Comparison of ENCODE assay signal across 29 mouse cellular contexts in the genomic region with DNA sequence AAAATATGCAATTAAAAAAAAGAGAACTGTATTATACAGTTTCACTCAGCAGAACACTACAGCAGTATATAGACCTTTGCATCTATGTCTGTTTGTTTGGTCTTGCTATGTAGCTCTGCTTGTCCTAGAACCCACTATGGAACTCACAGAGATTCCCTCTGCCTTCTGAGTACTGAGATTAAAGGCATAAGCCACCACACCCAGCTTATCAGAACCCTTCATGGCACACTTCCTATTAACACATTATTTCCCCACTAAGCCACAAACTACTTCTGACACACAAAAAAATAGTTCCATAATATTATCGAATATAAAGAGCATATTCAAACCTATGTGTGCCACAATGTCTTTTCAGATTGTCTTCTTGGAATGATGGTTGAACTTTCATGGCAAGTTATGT. TPM values are rescaled to one million over a fixed set of nuclear protein-coding genes. Genes with fewer than 3 reads are reported as not detected.
A peak's percentile ranks its signal among the peaks of the same experiment; 100 is the strongest.
DNase-seq lines count a peak whose midpoint lies in the region; ATAC-seq and TF ChIP-seq lines count a peak whose summit lies in the region.
"Had no signal": no experiment of that assay in that cellular context is flagged by ENCODE, and none has a peak within 500 bp of the region (broad histone marks: within the 10 kb centered on the region; RNA-seq: fewer than 3 reads in every experiment).

No protein-coding gene starts in this region.

- no peak; a peak in 1 of 4 replicates for TF ChIP-seq EP300 in MEL (IDR thresholded peaks at IDR 0.05; ENCODE audit: low read depth in 1 of 2, low read length in 2 of 2)

- H3K9me3 ChIP-seq in MEL (replicated peaks; ENCODE audit: insufficient read depth, low read length): no peaks in the 10 kb centered on the region
- H3K9me3 ChIP-seq in liver, embryonic 12.5 days (replicated peaks): no peaks in the 10 kb centered on the region
- H3K9me3 ChIP-seq in neural tube, embryonic 15.5 days (replicated peaks): no peaks in the 10 kb centered on the region
- H3K9me3 ChIP-seq: embryonic facial prominence, embryonic 13.5 days; embryonic facial prominence, embryonic 15.5 days; forebrain, embryonic 10.5 days; forebrain, embryonic 12.5 days; G1E had no signal

- WGBS in liver, embryonic 12.5 days (ENCODE audit: insufficient replicate concordance): 55% methylated on average over 1 of the region's 1 CpGs
- 94% methylated on average over 1 of the region's 1 CpGs for WGBS in neural tube, embryonic 15.5 days

- no peaks in the 10 kb centered on the region for H3K79me2 ChIP-seq in MEL (ENCODE audit: control insufficient read depth, insufficient read depth, low read length, poor library complexity)

- intact Hi-C loops in heart, postnatal 14 days (cut with DNase I): no loop called here

- no peak for TF ChIP-seq POLR2A in MEL (IDR thresholded peaks at IDR 0.05; ENCODE audit: control insufficient read depth in 1 of 2, insufficient read depth in 1 of 2, low read depth in 1 of 2, low read length in 2 of 2, poor library complexity in 1 of 2)

- ATAC-seq in common myeloid progenitor, adult 5-6 weeks (replicated peaks; ENCODE audit: low read depth, poor library complexity, severe bottlenecking): peak; percentile 63
- 0 out of 2 replicates have a peak, but pooled peaks have one; percentile 30 for ATAC-seq in megakaryocyte-erythroid progenitor cell, adult 5-6 weeks (replicated peaks; ENCODE audit: low FRiP score, low TSS enrichment, poor library complexity, severe bottlenecking)
- ATAC-seq in liver, embryonic 12.5 days: no peak
- ATAC-seq in neural tube, embryonic 15.5 days (ENCODE audit: low FRiP score): no peak
- ATAC-seq: activated CD4-positive, CD25-positive, alpha-beta regulatory T cell, adult 4 months; CD4-positive, CD25-positive, alpha-beta regulatory T cell, adult 4 months; forebrain, embryonic 14.5 days; forebrain, embryonic 16.5 days; Patski had no signal

- no peak overlapping the region for H3K4me3 ChIP-seq in MEL (ENCODE audit: control insufficient read depth in 1 of 2, insufficient read depth in 1 of 2, low read depth in 2 of 2, low read length in 2 of 2)
- no peak overlapping the region for H3K4me3 ChIP-seq in liver, embryonic 12.5 days
- no peak overlapping the region for H3K4me3 ChIP-seq in neural tube, embryonic 15.5 days (replicated peaks)
- H3K4me3 ChIP-seq: embryonic facial prominence, embryonic 13.5 days; embryonic facial prominence, embryonic 15.5 days; erythroblast, embryonic 14.5 days; forebrain, embryonic 10.5 days; forebrain, embryonic 12.5 days had no signal

- TF ChIP-seq CTCF in MEL (IDR thresholded peaks at IDR 0.05 in 2 of 3, conservative IDR thresholded peaks at IDR 0.05 in 1 of 3; ENCODE audit: control insufficient read depth in 1 of 3, insufficient read depth in 1 of 3, low read depth in 2 of 3, low read length in 3 of 3, poor library complexity in 1 of 3, severe bottlenecking in 1 of 3): no peak

- no peak overlapping the region for H3K4me2 ChIP-seq in liver, embryonic 12.5 days
- no peak overlapping the region for H3K4me2 ChIP-seq in neural tube, embryonic 15.5 days
- H3K4me2 ChIP-seq: embryonic facial prominence, embryonic 13.5 days; embryonic facial prominence, embryonic 15.5 days; forebrain, embryonic 12.5 days had no signal

- no peaks in the 10 kb centered on the region for H3K4me1 ChIP-seq in MEL (ENCODE audit: control insufficient read depth in 1 of 2, insufficient read depth in 2 of 2, low read length in 2 of 2)
- peaks cover 5% of the 10 kb centered on the region for H3K4me1 ChIP-seq in liver, embryonic 12.5 days
- H3K4me1 ChIP-seq in neural tube, embryonic 15.5 days: no peaks in the 10 kb centered on the region
- H3K4me1 ChIP-seq: embryonic facial prominence, embryonic 13.5 days; embryonic facial prominence, embryonic 15.5 days; forebrain, embryonic 10.5 days; forebrain, embryonic 12.5 days had no signal

- H3K27me3 ChIP-seq in MEL (ENCODE audit: control insufficient read depth in 1 of 2, insufficient read depth in 2 of 2, low read length in 2 of 2): peaks cover 1 to 4% of the 10 kb centered on the region in 2 experiments; a peak in 3 of 4 replicates
- H3K27me3 ChIP-seq in liver, embryonic 12.5 days (replicated peaks): peaks cover 12% of the 10 kb centered on the region; the same call in 1 of the 2 replicates
- H3K27me3 ChIP-seq in neural tube, embryonic 15.5 days (replicated peaks): no peaks in the 10 kb centered on the region
- H3K27me3 ChIP-seq: embryonic facial prominence, embryonic 13.5 days; embryonic facial prominence, embryonic 15.5 days; forebrain, embryonic 12.5 days; Patski had no signal

- H3K9ac ChIP-seq in MEL (ENCODE audit: control insufficient read depth, low read depth, low read length, poor library complexity, severe bottlenecking): no peak overlapping the region
- no peak overlapping the region for H3K9ac ChIP-seq in liver, embryonic 12.5 days
- H3K9ac ChIP-seq in neural tube, embryonic 15.5 days (replicated peaks): no peak overlapping the region
- H3K9ac ChIP-seq: embryonic facial prominence, embryonic 13.5 days; embryonic facial prominence, embryonic 15.5 days; forebrain, embryonic 12.5 days had no signal

- no peak for TF ChIP-seq RAD21 in MEL (IDR thresholded peaks at IDR 0.05; ENCODE audit: low read depth, low read length)

- peaks cover 0 to 4% of the 10 kb centered on the region in 2 experiments; a peak in 1 of 4 replicates for H3K36me3 ChIP-seq in MEL (ENCODE audit: control insufficient read depth in 1 of 2, insufficient read depth in 2 of 2, low read length in 2 of 2)
- no peaks in the 10 kb centered on the region for H3K36me3 ChIP-seq in liver, embryonic 12.5 days
- no peaks in the 10 kb centered on the region for H3K36me3 ChIP-seq in neural tube, embryonic 15.5 days
- H3K36me3 ChIP-seq: embryonic facial prominence, embryonic 13.5 days; embryonic facial prominence, embryonic 15.5 days; forebrain, embryonic 10.5 days; forebrain, embryonic 12.5 days; G1E had no signal

- DNase-seq in MEL (ENCODE audit: low read depth, low spot score): peak; percentile 23
- no peak for DNase-seq in heart, postnatal 14 days
- DNase-seq: adrenal gland, adult 8-10 months; adrenal gland, postnatal 14 days; adrenal gland, postnatal 36 days; B cell, adult 2 months; cerebellum, adult 11-12 months; cerebellum, adult 2 months; cerebellum, adult 9-10 months; cerebellum, postnatal 10 days; cerebellum, postnatal 25 days; embryo, embryonic 11 days had no signal

- no peak overlapping the region for H3K27ac ChIP-seq in MEL (ENCODE audit: control insufficient read depth, low read depth, low read length)
- no peak overlapping the region for H3K27ac ChIP-seq in liver, embryonic 12.5 days
- no peak overlapping the region for H3K27ac ChIP-seq in neural tube, embryonic 15.5 days (replicated peaks)
- H3K27ac ChIP-seq: embryonic facial prominence, embryonic 13.5 days; embryonic facial prominence, embryonic 15.5 days; forebrain, embryonic 10.5 days; forebrain, embryonic 12.5 days had no signal

TF ChIP-seq in MEL, 35 proteins besides CTCF, POLR2A, EP300 and RAD21:
- TF ChIP-seq RCOR1 (IDR thresholded peaks at IDR 0.05; ENCODE audit: low read depth, low read length) (peak; percentile 60; the same call in 1 of the 2 replicates), GATA1 (IDR thresholded peaks at IDR 0.05; ENCODE audit: low read depth, low read length) (peak; percentile 61), TCF12 (IDR thresholded peaks at IDR 0.05; ENCODE audit: low read depth, low read length) (no peak), MEF2A (IDR thresholded peaks at IDR 0.05; ENCODE audit: extremely low read depth, insufficient replicate concordance, low read depth, low read length, poor library complexity, severe bottlenecking) (no peak), ZKSCAN1 (IDR thresholded peaks at IDR 0.05; ENCODE audit: low read depth, low read length) (no peak)

RNA-seq across cellular contexts. Expression of a gene that starts 42.5 kb away (rescaled TPM):
- total RNA-seq in MEL (2012; rRNA removed): not detected in 2 replicates
- polyA plus RNA-seq in MEL (2012; ENCODE audit: insufficient read depth in 1 of 2, insufficient read length in 2 of 2, low read depth in 1 of 2, low replicate concordance in 2 of 2, missing spikeins in 1 of 2): not detected
- total RNA-seq in common myeloid progenitor, adult 5-6 weeks (2017): not detected in 2 replicates
- total RNA-seq in megakaryocyte-erythroid progenitor cell, adult 5-6 weeks (2014; fragmentation: Nextera tagmentation): not detected in 2 replicates
- total RNA-seq in megakaryocyte-erythroid progenitor cell, adult 5-6 weeks (2017): not detected in 2 replicates
- polyA plus RNA-seq in liver, embryonic 12.5 days (2016; fragmentation: Nextera tagmentation; extraction: Ambion mirVana): not detected in 2 replicates
- polyA plus RNA-seq in neural tube, embryonic 15.5 days (2015; fragmentation: Nextera tagmentation; extraction: Ambion mirVana): 0.38 and 0.73 TPM in 2 replicates
- total RNA-seq in heart, postnatal 14 days (2021): not detected
- total RNA-seq: adrenal gland, adult 18-20 months; adrenal gland, adult 8-10 months; adrenal gland, postnatal 14 days; adrenal gland, postnatal 36 days; CH12.LX had no signal
- polyA plus RNA-seq: activated CD4-positive, CD25-positive, alpha-beta regulatory T cell, adult 4 months; CD4-positive, CD25-positive, alpha-beta regulatory T cell, adult 4 months; embryonic facial prominence, embryonic 13.5 days; erythroblast, embryonic 14.5 days; forebrain, embryonic 12.5 days; G1E had no signal

Comparison
In these comparisons a context has a peak if more than half of its experiments do, and no peak if none do; other contexts are left out.
1. ATAC-seq: peak in common myeloid progenitor, adult 5-6 weeks (single experiment) and megakaryocyte-erythroid progenitor cell, adult 5-6 weeks (single experiment); none in liver, embryonic 12.5 days (single experiment) and neural tube, embryonic 15.5 days (single experiment).